Mouse (Mus musculus) heart, postnatal 10 days (tissue): ENCODE measurements at regions not wholly inside any gene's neighbourhood (a gene's known extent, or its start where the extent isn't known, plus 50 kb on each side); places are given as distances from the start of the nearest gene placed in this dataset.
"Not testable (repeated sequence)": the region's sequence is repeated elsewhere in the genome, so short reads cannot be mapped to it uniquely, and the experiment has no call there.

Source experiments
- DNase-seq, 2 experiments: peaks; one replicate each; pipeline ENCODE4 v3.0.0; 2021
- intact Hi-C: fragments of 180-260 bp; cut with DNase I; formaldehyde crosslinking; loops from one replicate; pipeline ENCODE4 v1.15.1; 2025

DNA sequence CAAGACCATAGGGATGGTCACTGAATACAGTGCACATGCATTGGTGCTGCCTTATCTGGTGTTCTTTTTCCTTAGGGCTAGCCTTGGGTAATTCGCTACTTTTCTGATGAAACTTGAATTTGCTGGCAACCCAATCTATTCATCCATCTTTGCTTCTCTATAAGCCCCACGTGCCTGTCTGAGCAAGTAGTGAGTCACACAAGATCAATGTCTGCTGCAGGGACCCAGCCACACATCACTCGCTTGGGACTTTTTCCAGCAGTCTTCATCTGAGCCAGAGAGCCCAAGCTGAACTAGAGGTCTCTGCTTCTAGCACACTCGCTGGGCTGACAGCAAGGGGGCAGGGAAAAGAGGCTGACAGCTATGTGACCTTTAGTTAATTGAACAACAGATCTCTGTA, 464.3 kb upstream of the Nmur2 start:
- no peak for DNase-seq
- intact Hi-C loops: no loop called here

DNA sequence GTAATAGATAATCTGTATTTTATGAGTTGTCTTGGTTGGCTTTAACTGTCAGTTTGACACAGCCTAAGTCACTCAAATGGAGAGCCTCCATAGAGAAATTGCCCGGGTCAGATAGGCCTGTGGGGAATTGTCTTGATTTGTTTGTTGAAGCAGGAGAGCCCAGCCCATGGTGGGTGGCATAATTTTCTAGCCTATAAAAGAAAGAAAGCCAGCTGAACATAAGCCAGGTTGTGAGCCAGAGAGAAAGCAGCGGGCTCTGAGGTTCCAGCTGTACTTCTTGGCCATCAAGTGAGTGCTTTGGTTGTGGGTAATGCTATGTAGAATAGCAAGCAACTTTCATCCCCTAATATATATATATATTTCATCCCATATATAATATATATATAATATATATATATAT, 474.1 kb upstream of the Nmur2 start:
- no peak for DNase-seq
- intact Hi-C loops: no loop called here

DNA sequence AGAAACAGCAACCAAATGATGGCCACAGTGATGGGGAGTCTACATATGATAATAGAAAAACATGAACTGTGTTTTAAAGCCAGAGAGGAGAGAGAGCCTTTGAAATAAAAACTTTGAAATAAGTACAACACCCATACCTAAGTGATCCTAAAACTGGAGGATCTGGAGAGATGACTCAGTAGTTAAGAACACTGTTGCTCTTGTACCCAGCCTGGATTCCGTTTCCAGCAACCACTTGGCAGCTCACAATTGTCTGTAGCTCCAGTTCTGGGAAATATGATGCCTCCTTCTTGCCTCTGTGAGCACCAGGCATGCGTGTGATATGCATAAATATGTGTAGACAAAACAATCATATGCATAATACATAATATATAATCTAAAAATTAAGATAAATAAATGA, 477.7 kb upstream of the Nmur2 start:
- no peak for DNase-seq
- intact Hi-C loops: no loop called here

DNA sequence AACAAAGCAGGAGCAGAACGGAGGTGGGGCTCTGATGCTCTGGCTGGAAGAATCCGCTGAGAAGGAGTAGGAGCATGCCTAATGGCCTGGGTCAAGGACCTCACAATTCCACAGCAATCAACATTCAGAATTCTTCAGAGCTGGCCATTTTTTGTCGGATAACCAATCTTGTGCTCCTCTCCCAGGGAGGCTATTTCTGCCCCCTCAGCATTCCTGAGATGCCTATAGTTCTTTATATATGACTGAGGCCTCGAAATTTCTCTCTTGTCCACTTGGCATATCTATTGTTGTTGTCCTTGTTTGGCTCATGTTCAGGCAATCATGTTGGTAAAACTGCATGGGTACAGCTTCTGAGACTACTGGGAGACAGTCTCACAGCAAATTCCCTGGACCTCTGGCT, 460.5 kb upstream of the Gria1 start:
- DNase-seq: no peak
- intact Hi-C loops: no loop called here

DNA sequence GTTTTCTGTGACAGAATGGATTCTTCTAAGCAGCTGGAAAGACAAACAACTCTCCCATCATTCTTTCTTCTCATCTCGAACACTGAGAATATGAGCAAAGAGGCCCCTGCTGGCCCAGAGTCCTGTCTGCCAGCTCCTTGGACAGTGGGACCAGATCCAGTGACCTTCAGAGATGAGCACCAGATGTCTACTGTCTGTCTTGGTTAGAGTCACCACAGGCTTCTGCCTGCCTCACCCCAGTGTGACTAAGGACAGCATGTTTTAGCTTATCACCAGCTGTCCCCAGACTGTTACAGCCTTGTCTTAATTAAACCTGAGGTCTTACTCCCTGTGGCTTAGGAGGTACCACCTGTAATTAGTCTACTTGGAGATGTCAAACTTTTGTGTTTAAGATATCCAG, 454.9 kb upstream of the Gria1 start:
- peak; percentile 6 to 14 for DNase-seq
- intact Hi-C loops: no loop called here

DNA sequence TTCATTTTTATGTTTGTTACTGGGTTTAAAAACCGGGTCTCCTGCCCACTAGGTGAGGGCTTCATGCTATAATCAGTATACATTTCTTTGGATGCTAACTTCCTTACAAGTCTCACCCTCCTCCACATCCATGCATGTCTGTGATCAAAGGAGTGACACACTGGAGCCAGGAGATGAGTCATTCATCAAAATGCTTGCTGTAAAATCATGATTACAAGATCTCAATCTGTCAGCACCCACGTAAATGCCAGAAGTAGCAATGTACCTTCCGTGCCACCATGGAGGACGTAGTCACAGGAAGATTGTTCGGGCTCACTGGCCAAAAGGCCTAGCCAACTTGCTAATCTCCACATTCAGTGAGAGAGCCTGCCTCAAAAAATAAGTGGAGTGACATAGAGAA, 431.2 kb upstream of the Gria1 start:
- intact Hi-C loops: no loop called here
- DNase-seq: no peak

DNA sequence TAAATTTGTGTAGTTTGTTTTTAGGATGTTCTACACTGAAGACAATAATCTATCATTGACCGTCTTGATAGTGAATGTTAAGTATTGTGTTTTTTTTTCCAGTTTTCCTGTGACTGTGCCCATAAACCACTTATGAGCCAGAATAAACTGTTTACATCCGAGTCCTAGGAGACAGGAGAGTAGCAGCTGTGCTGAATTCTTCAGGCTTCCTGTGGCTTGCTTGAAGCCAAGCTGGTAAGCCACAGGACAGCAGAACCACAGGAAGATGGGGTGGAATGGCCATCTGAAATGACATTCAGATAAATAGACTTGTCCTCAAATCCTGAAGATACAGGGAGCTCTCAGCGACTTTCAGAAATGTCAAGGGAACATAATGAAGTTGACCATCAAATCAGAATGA, 428.1 kb upstream of the Gria1 start:
- intact Hi-C loops: no loop called here
- no peak for DNase-seq

- DNase-seq, intact Hi-C loops: not testable (repeated sequence)
Measured at GRCm38 (mm10) chr11:56593435-56593834, 417.8 kb upstream of the Gria1 start.

DNA sequence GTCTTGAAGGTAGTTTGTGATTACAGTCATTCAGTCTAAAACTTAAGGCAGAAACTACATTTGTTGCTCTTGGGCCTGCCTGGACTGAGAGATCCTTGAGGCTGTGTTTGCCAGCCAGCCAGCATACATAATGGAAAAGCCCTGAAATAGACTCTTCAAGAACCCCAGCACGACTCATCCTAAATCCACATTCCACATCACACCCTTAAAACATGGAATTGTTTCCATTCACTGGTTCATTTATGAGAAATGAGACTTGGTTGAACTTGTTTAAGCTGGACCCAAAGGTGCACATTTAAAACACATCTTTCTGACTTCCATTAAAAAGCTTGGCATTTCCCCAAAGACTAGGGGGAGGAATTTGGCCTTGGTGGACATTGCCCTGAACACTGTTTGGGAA, 407.4 kb upstream of the Gria1 start:
- no peak for DNase-seq
- intact Hi-C loops: no loop called here

DNA sequence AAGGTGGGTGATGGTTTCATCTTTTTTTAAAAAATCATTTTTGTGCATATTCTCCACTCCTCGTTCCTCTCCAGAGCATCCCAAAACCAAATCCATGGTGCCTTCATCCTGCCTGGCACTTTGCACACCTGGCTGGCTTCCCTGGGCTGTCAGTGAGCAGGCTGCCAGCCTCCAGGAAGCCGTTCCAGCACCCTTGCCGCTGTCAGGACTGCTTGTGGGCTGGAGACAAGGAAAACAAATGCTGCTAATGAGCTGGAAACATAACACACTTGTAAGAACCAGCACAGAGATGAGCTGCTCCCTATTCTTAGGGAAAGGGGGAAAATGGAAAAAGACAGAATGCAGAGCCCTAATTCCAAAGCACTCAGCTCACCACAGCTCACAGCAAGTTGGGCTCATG, 383.5 kb upstream of the Gria1 start:
- DNase-seq: no peak
- intact Hi-C loops: no loop called here

- DNase-seq: no peak
- intact Hi-C loops: no loop called here
Measured at GRCm38 (mm10) chr11:56633445-56633844, 377.7 kb upstream of the Gria1 start.

GRCm38 (mm10) chr11:56636606-56637226, 374.5 kb upstream of the Gria1 start:
- no peak for DNase-seq
- intact Hi-C loops: no loop called here

GRCm38 (mm10) chr11:56641716-56642115, 369.5 kb upstream of the Gria1 start:
- intact Hi-C loops: no loop called here
- no peak for DNase-seq
